In genomic region chr2:117867409-117867808, GRCm38 (mm10) we compare ENCODE assay signal across 14 mouse cellular contexts.
DNase-seq lines count a peak whose midpoint lies in the region; ATAC-seq lines count a peak whose summit lies in the region.
"Had no signal": no experiment of that assay in that cellular context is flagged by ENCODE, and none has a peak within 500 bp of the region (broad histone marks: within the 10 kb centered on the region; RNA-seq: fewer than 3 reads in every experiment).

No protein-coding gene starts in this region.

- H3K36me3 ChIP-seq in lung, embryonic 16.5 days (ENCODE audit: control insufficient read depth, insufficient read depth, low read length) = no peaks in the 10 kb centered on the region
- no peaks in the 10 kb centered on the region for H3K36me3 ChIP-seq in limb, embryonic 12.5 days

- no peak overlapping the region for H3K9ac ChIP-seq in lung, embryonic 16.5 days (ENCODE audit: low read length)
- H3K9ac ChIP-seq in limb, embryonic 12.5 days (replicated peaks) = no peak overlapping the region

- H3K27me3 ChIP-seq in lung, embryonic 16.5 days (ENCODE audit: control insufficient read depth, insufficient read depth, low read depth, low read length) = no peaks in the 10 kb centered on the region
- H3K27me3 ChIP-seq in limb, embryonic 12.5 days = no peaks in the 10 kb centered on the region
- H3K27me3 ChIP-seq: CH12.LX had no signal

- ATAC-seq in lung, embryonic 16.5 days (ENCODE audit: low read depth) = peak; percentile 54; the same call in 1 of the 2 replicates
- ATAC-seq in limb, embryonic 12.5 days (ENCODE audit: insufficient number of reproducible peaks, insufficient read depth, low FRiP score, low TSS enrichment, low read depth) = peak; percentile 62
- ATAC-seq: intestine, postnatal 0 days had no signal

- 47% methylated on average over 3 of the region's 3 CpGs for WGBS in lung, embryonic 16.5 days
- 66% methylated on average over 3 of the region's 3 CpGs for WGBS in limb, embryonic 12.5 days

- DNase-seq in heart, adult 8-10 months (ENCODE audit: low spot score) = peak; percentile 28
- no peak for DNase-seq in heart, postnatal 25 days (ENCODE audit: low spot score)
- no peak for DNase-seq in lung, postnatal 10 days
- peak; percentile 26 for DNase-seq in ZHBTc4 (ENCODE audit: low read depth, low spot score)
- no peak for DNase-seq in urinary bladder, adult 2 months (ENCODE audit: low spot score)
- no peak for DNase-seq in frontal cortex, postnatal 36 days (ENCODE audit: low spot score in 2 of 2)
- DNase-seq: cerebellum, adult 9-11 months; liver; spleen, adult 18-20 months had no signal

- no peak overlapping the region for H3K4me3 ChIP-seq in lung, embryonic 16.5 days (ENCODE audit: low read length)
- no peak overlapping the region for H3K4me3 ChIP-seq in limb, embryonic 12.5 days (replicated peaks)
- H3K4me3 ChIP-seq: erythroblast, embryonic 14.5 days had no signal

- intact Hi-C loops in heart, postnatal 25 days (cut with DNase I) = loop anchor here (2.0 kb wide), 1 partner anchor 29 kb away; no protein-coding TSS in a partner anchor

- no peak overlapping the region for H3K4me2 ChIP-seq in lung, embryonic 16.5 days (ENCODE audit: low read depth, low read length)
- H3K4me2 ChIP-seq in limb, embryonic 12.5 days = no peak overlapping the region

- H3K9me3 ChIP-seq in lung, embryonic 16.5 days (ENCODE audit: control insufficient read depth, low read length) = no peaks in the 10 kb centered on the region
- no peaks in the 10 kb centered on the region for H3K9me3 ChIP-seq in limb, embryonic 12.5 days

- peaks cover 21% of the 10 kb centered on the region for H3K4me1 ChIP-seq in lung, embryonic 16.5 days (replicated peaks; ENCODE audit: control insufficient read depth, insufficient read depth, low read length)
- H3K4me1 ChIP-seq in limb, embryonic 12.5 days (replicated peaks) = peaks cover 11% of the 10 kb centered on the region

- peak overlapping the region; percentile 36 for H3K27ac ChIP-seq in lung, embryonic 16.5 days (ENCODE audit: low read length)
- H3K27ac ChIP-seq in limb, embryonic 12.5 days = peak overlapping the region; percentile 75

Comparison
In these comparisons a context has a peak if more than half of its experiments do, and no peak if none do; other contexts are left out.
1. DNase-seq: peak in heart, adult 8-10 months (single experiment) and ZHBTc4 (single experiment); none in heart, postnatal 25 days (single experiment), lung, postnatal 10 days (single experiment), urinary bladder, adult 2 months (single experiment) and frontal cortex, postnatal 36 days (0 of 2).